Mouse (Mus musculus) kidney, embryonic 16.5 days (tissue): ENCODE measurements around the gene Zfp280d. TPM values are rescaled to one million over a fixed set of nuclear protein-coding genes. Genes with fewer than 3 reads are reported as not detected.

Experiments used
- ATAC-seq: fragments of 200-750 bp; cut with Nextera tagmentation; 2 replicates; pipeline ENCODE4 v1.8.0; 2017; ENCODE audit warnings: moderate TSS enrichment; ENCODE audit not compliant: low FRiP score, low TSS enrichment
- H3K27ac ChIP-seq: fragments of 300-500 bp; sonication (generic); 2 replicates; pipeline ENCODE4 v1.5.1; 2014; ENCODE audit warnings: low read length
- H3K27me3 ChIP-seq: fragments of 300-500 bp; sonication (generic); 2 replicates; pipeline ENCODE4 v1.6.1; 2014; ENCODE audit warnings: low read length, control low read depth, mixed read lengths; ENCODE audit not compliant: insufficient read depth
- H3K36me3 ChIP-seq: fragments of 300-500 bp; sonication (generic); 2 replicates; pipeline ENCODE4 v1.6.1; 2014; ENCODE audit warnings: low read length, control low read depth, mixed read lengths; ENCODE audit not compliant: insufficient read depth
- H3K4me1 ChIP-seq: fragments of 300-500 bp; sonication (generic); 2 replicates; pipeline ENCODE4 v1.6.1; 2014; ENCODE audit warnings: low read length, control low read depth, mixed read lengths; ENCODE audit not compliant: insufficient read depth
- H3K4me2 ChIP-seq: fragments of 300-500 bp; sonication (generic); replicated peaks from 2 replicates; pipeline ENCODE4 v1.6.1; 2014; ENCODE audit warnings: low read depth, low read length
- H3K4me3 ChIP-seq: fragments of 300-500 bp; sonication (generic); 2 replicates; pipeline ENCODE4 v1.5.1; 2014; ENCODE audit warnings: mild to moderate bottlenecking, low read length
- H3K9ac ChIP-seq: fragments of 300-500 bp; sonication (generic); replicated peaks from 2 replicates; pipeline ENCODE4 v1.6.1; 2014; ENCODE audit warnings: low read length
- H3K9me3 ChIP-seq: fragments of 300-500 bp; sonication (generic); 2 replicates; pipeline ENCODE4 v1.6.1; 2016; ENCODE audit warnings: low read length, control low read depth
- WGBS: fragments of 180-500 bp; shearing (Covaris S2); extraction: QIAGEN DNeasy Blood & Tissue Kit; methylation state at CpG from one replicate; pipeline ENCODE4 v1.1.7; 2014; 5-methylcytosine and 5-hydroxymethylcytosine counted together
- polyA plus RNA-seq: library from polyadenylated mRNA; unstranded; fragments of >200 nt; fragmentation: Nextera tagmentation; extraction: Ambion mirVana; gene quantifications from 2 replicates; pipeline ENCODE4 v1.2.1, GENCODE M21; 2015

The Zfp280d gene
- polyA plus RNA-seq, 1 experiment from 2014 or later: 31.2 TPM

GRCm38 (mm10) chr9:72405882-72406638, 131.4 kb downstream of the Zfp280d start:
- ATAC-seq: no peak
- H3K27ac ChIP-seq: no peak overlapping the region
- no peaks in the 10 kb centered on the region for H3K4me1 ChIP-seq
- no peaks in the 10 kb centered on the region for H3K27me3 ChIP-seq
- H3K9ac ChIP-seq: no peak overlapping the region
- no peaks in the 10 kb centered on the region for H3K36me3 ChIP-seq
- 87% methylated on average over 9 of the region's 9 CpGs for WGBS
- H3K4me3 ChIP-seq: no peak overlapping the region
- no peak overlapping the region for H3K4me2 ChIP-seq
- H3K9me3 ChIP-seq: no peaks in the 10 kb centered on the region

DNA sequence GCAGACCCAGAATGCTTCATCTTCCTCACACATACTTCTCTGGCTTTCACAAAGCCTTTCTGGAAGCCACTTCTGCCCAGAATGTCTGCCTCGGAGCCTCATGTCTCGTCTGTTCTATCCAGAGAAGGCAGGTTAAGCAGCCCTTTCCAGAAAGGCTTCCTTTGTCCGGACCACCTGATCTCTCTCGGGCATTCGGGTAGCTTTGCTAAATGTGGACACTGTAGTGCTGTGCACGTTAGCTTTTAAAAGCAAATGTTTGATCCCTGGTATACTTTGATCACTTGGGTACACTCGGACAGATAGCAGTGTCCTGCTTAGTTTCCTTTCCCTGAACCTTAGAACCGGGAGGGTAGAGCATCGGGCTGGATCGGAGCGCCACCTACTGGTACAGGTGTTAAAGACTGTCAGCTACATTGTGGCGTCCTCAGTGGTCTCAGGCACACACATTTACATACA, 133.5 kb downstream of the Zfp280d start:
- peak overlapping the region; percentile 41 for H3K4me3 ChIP-seq
- no peak overlapping the region for H3K27ac ChIP-seq
- no peaks in the 10 kb centered on the region for H3K9me3 ChIP-seq
- H3K4me1 ChIP-seq: no peaks in the 10 kb centered on the region
- H3K4me2 ChIP-seq: peak overlapping the region; percentile 56
- WGBS: 9% methylated on average over 12 of the region's 12 CpGs
- H3K27me3 ChIP-seq: no peaks in the 10 kb centered on the region
- no peaks in the 10 kb centered on the region for H3K36me3 ChIP-seq
- ATAC-seq: peak; percentile 82
- peak overlapping the region; percentile 65 for H3K9ac ChIP-seq

DNA sequence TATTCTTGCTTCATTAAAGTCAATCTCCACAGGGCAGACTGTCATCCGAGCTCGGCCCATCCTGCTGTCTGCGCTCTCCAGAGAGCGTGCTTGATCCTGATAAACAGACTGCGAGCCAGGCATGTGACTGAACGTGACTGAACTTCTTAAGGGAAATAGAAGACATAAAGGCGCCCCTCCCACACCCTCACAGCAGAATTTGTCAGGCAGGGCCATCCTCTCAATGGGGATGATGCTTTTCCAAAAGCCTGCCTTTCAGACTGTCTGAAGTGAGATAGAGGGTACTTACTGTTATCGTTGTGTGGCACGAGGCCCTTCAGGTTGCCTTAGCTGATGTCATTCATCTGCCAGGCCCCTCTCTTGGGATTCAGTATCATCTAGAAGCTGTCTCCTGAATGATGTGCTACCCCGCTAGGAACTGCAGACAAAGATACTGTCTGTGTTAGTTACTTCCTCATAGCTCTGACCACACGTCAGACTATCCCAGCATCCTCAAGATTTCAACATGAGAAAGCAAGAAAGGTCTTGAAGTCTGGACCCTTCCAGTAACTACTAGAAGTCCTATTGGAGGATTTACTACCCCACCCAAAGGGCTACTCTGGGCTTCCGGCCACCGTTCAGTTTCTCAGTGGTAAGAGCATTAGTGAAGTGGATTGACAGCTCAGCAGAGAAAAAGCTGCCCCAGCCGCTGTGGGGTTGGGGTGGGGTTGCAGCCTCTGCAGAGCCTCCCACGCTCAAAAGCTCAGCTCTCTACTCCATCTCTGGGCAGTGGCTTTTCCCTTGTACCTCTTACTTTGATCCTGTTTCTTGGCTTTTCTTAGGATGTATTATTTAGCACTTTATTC, 134.9 kb downstream of the Zfp280d start:
- H3K36me3 ChIP-seq: no peaks in the 10 kb centered on the region
- H3K4me2 ChIP-seq: no peak overlapping the region
- H3K4me3 ChIP-seq: no peak overlapping the region
- H3K9me3 ChIP-seq: no peaks in the 10 kb centered on the region
- WGBS: 45% methylated on average over 15 of the region's 15 CpGs
- H3K9ac ChIP-seq: no peak overlapping the region
- ATAC-seq: no peak
- H3K27me3 ChIP-seq: no peaks in the 10 kb centered on the region
- no peaks in the 10 kb centered on the region for H3K4me1 ChIP-seq
- no peak overlapping the region for H3K27ac ChIP-seq

DNA sequence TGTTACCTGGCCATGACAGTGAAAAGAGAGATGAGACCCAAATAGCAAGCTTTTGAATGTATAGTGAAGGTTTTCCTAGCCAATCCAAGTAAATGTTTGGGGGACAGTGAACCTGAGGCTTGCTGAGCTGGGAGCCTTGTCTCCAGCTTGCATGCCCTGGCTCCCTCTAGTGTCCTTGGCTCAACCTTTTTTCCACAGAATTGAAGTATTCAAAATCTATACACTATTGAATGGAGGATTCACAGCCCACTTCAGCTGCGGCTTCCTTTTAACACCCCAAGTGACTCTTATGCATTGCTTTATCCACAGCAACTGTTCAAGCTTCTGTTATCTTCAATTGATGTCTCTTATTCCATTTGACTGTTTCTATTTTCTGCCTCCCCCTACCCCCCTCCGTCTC, 137.1 kb downstream of the Zfp280d start:
- WGBS: 95% methylated on average over 2 of the region's 2 CpGs
- Histone ChIP-seq H3K9me3 (no peaks in the 10 kb centered on the region), H3K4me3 (no peak overlapping the region), H3K4me2 (no peak overlapping the region), H3K4me1 (no peaks in the 10 kb centered on the region), H3K9ac (no peak overlapping the region), H3K36me3 (no peaks in the 10 kb centered on the region), H3K27ac (no peak overlapping the region), H3K27me3 (no peaks in the 10 kb centered on the region)
- ATAC-seq: no peak

Other genes with a start within 250 kb of the Zfp280d start
- 56.5 and 65.5 TPM in 2 replicates for gene Tcf12, start 163.0 kb upstream of the Zfp280d start, polyA plus RNA-seq
- gene Mns1, start 163.2 kb downstream of the Zfp280d start, polyA plus RNA-seq: 25.3 and 31.3 TPM in 2 replicates
- 28.2 and 38.3 TPM in 2 replicates for gene Tex9, start 217.4 kb downstream of the Zfp280d start, polyA plus RNA-seq